Mouse (Mus musculus) embryonic facial prominence, embryonic 10.5 days (tissue): Measurements from ENCODE around the gene Chchd1. TPM values are rescaled to one million over a fixed set of nuclear protein-coding genes. Genes with fewer than 3 reads are reported as not detected.
A peak's percentile ranks its signal among the peaks of the same experiment; 100 is the strongest.

Experiments used
- DNase-seq: peaks from one replicate; pipeline ENCODE4 v3.0.0-alpha.2; 2017; ENCODE audit warnings: low spot score
- H3K27ac ChIP-seq: fragments of 300-500 bp; sonication (generic); replicated peaks from 2 replicates; pipeline ENCODE4 v1.5.1; 2016; ENCODE audit warnings: mild to moderate bottlenecking
- H3K27me3 ChIP-seq: fragments of 300-500 bp; sonication (generic); replicated peaks from 2 replicates; pipeline ENCODE4 v1.6.1; 2016; ENCODE audit warnings: low read depth, mild to moderate bottlenecking; ENCODE audit not compliant: poor library complexity, severe bottlenecking
- H3K36me3 ChIP-seq: fragments of 300-500 bp; sonication (generic); replicated peaks from 2 replicates; pipeline ENCODE4 v1.6.1; 2016; ENCODE audit warnings: mild to moderate bottlenecking, moderate library complexity
- H3K4me1 ChIP-seq: fragments of 300-500 bp; sonication (generic); 2 replicates; pipeline ENCODE4 v1.6.1; 2016
- H3K4me3 ChIP-seq: fragments of 300-500 bp; sonication (generic); 2 replicates; pipeline ENCODE4 v1.5.1; 2016; ENCODE audit warnings: mild to moderate bottlenecking, moderate library complexity
- H3K9me3 ChIP-seq: fragments of 300-500 bp; sonication (generic); 2 replicates; pipeline ENCODE4 v1.6.1; 2016; ENCODE audit warnings: mild to moderate bottlenecking
- WGBS: fragments of 180-500 bp; shearing (Covaris S2); methylation state at CpG from one replicate; pipeline ENCODE4 v1.1.7; 2016; 5-methylcytosine and 5-hydroxymethylcytosine counted together
- polyA plus RNA-seq: library from polyadenylated mRNA; unstranded; fragments of >200 nt; fragmentation: Nextera tagmentation; extraction: Ambion mirVana; gene quantifications from 2 replicates; pipeline ENCODE4 v1.2.1, GENCODE M21; 2016

Gene Chchd1
- polyA plus RNA-seq, 1 experiment from 2014 or later, result 253 TPM

DNA sequence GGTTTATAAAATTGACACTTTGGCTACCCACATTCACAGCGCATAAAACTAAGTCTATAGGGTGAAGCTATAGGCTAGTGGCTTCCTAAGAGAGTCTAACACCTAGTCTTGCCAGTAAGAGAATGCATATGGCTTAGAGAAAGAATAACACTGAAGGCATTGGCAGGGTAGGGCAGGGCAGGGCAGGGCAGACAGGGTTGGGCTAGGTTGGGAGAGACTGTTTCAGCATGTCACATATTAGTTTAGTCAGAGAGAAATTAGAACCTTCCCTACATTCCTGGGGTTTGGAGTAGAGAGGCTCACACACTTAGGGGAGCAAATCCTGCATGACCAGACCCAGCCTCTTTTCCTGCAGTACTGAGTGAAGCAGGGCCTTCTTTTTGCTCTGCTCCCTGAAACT lies 35.3 kb upstream of the Chchd1 start:
- Histone ChIP-seq H3K36me3 (no peaks in the 10 kb centered on the region), H3K4me1 (peaks cover 6% of the 10 kb centered on the region), H3K4me3 (no peak overlapping the region), H3K27me3 (peaks cover 62% of the 10 kb centered on the region), H3K9me3 (no peaks in the 10 kb centered on the region), H3K27ac (no peak overlapping the region)
- no peak for DNase-seq
- WGBS, result 77% methylated on average over 1 of the region's 1 CpGs

DNA sequence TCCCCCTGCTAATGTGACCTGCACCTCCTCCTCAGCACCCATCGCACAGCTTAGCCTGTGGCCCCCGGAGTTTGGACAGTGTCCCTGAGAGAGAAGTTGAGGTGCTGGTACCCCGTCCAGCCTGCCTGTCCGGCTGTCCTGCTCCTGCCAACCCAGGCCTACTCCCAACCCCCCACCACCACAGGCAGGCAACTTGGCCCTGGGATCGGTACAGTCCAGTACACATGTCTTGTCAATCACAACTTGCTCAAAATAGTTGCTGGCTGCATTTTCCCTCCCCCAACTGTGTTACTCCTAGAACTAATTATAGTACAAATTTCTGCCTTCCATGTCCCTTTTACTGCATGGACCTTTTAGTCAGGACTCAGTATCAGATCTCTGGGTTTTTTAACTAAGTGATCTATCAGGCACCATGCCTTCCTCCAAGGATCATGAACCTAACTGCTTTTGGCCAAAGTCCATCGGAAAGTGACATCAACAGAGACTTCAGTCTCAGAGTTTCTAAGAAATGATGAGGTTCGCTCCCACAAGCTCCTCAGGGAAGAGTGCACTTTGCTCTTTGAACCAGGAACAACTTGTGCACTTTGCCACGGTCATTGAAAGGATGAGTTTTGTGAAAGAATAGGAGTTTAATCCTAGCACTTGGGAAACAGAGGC lies 34.5 kb upstream of the Chchd1 start, which contains the start of gene Synpo2l:
Gene Synpo2l (minus strand): TSS at position 201 of the 657 bp plus-strand sequence.
- Histone ChIP-seq H3K27ac (no peak within 1 kb of the TSS), H3K36me3 (no peaks in the 10 kb centered on the region)
- WGBS, result 85% methylated on average over 8 of the region's 8 CpGs

DNA sequence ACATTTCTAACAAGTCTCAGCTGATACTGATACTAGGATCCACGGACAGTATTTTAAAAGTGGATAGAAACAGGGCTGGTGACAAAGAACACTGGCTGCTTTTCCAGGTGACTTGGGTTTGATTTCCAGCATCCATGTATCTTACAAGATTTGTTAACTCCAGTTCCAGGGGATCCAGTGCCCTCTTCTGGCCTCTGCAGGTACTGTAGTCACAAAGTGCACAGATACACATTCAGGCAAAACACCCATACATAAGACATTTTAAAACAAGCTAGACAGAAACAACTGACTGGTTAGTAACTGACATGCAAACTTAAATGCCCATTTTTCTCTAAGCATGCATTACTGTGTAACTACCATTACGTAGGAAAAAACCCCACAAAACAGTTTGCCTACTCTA lies 29.8 kb upstream of the Chchd1 start:
- peaks cover 13% of the 10 kb centered on the region for H3K4me1 ChIP-seq
- H3K27ac ChIP-seq, result 0 out of 2 replicates have a peak overlapping the region, but pooled peaks have one; percentile 89
- H3K27me3 ChIP-seq, result peaks cover 20% of the 10 kb centered on the region
- 89% methylated on average over 2 of the region's 2 CpGs for WGBS
- peaks cover 26% of the 10 kb centered on the region for H3K36me3 ChIP-seq
- peak overlapping the region; percentile 82 for H3K4me3 ChIP-seq
- no peaks in the 10 kb centered on the region for H3K9me3 ChIP-seq
- DNase-seq, result peak; percentile 45

More for the DNA sequence above, 34.5 kb upstream of the Chchd1 start, which contains the start of gene Synpo2l:
- DNase-seq, result no peak
- Histone ChIP-seq H3K27me3 (peaks cover 54% of the 10 kb centered on the region), H3K4me1 (peaks cover 6% of the 10 kb centered on the region; the same call in 1 of the 2 replicates), H3K9me3 (no peaks in the 10 kb centered on the region), H3K4me3 (no peak within 1 kb of the TSS)

DNA sequence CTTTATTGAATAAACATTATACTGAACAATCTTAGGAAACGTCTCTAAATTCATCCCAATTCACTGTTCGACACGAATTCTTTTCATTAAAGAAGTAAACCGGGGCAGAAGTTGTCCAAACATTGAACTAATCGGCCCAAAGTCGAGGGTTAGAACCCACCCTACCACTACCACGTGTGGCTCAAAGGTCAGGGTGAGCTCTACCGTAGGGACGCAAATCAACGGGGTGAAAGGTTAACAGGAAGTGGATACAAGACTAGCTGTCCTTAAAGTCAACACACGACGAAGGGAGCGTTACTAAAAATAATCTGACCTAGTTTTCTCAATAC lies 29.1 kb upstream of the Chchd1 start:
- H3K4me3 ChIP-seq, result peak overlapping the region; percentile 82
- DNase-seq, result peak; percentile 49
- 12% methylated on average over 13 of the region's 13 CpGs for WGBS

DNA sequence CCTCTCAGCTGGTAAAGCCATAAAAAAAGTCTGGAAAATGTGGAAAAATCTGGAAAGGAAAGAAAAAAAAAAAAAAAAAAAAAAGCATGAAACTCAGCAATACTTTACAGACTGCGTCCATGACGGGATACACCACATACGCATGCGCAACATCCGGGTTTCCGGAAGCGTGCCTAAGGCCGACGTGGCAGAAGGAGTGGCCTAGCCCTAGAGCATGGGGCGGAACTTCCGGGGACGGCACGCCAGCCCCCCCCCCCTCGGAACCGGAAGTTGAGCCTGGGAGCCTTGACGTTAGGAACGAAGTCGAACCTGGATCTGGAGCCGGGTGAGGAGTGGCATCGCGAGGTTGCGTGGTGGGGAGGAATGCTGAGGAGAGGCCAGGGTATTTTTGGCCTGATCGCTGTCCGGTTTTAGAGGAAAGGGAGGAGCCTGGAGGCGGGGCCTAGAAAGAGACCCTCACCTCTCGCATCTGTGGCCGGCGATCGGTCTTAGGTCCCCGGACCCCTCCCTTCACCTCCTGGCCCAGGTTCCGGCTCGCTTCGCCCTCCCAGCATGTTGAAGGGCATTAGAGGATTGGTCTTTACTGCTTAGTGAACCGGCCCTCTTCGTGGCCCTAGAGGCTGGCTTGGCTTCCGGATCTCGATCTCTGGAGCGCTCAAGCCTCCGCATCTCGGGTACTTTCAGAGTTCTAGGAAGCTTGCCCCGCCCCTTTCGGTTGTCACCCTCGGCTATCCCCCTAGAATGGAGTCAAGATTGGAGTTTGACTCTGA lies 28.6 kb upstream of the Chchd1 start, which contains the start of gene Sec24c:
Gene Sec24c (plus strand): TSS at position 245 of the 770 bp plus-strand sequence.
- peaks cover 13% of the 10 kb centered on the region for H3K4me1 ChIP-seq
- peak within 1 kb of the TSS; percentile 82 for H3K4me3 ChIP-seq
- no peaks in the 10 kb centered on the region for H3K9me3 ChIP-seq
- H3K36me3 ChIP-seq, result peaks cover 38% of the 10 kb centered on the region
- H3K27ac ChIP-seq, result peak within 1 kb of the TSS; percentile 89
- peak; percentile 100 for DNase-seq
- WGBS, result under 1% methylated on average over 43 of the region's 43 CpGs
- peaks cover 8% of the 10 kb centered on the region for H3K27me3 ChIP-seq

More for the DNA sequence above, 29.1 kb upstream of the Chchd1 start:
- Histone ChIP-seq H3K9me3 (no peaks in the 10 kb centered on the region), H3K4me1 (peaks cover 13% of the 10 kb centered on the region), H3K36me3 (peaks cover 33% of the 10 kb centered on the region), H3K27me3 (peaks cover 14% of the 10 kb centered on the region), H3K27ac (peak overlapping the region; percentile 89)

DNA sequence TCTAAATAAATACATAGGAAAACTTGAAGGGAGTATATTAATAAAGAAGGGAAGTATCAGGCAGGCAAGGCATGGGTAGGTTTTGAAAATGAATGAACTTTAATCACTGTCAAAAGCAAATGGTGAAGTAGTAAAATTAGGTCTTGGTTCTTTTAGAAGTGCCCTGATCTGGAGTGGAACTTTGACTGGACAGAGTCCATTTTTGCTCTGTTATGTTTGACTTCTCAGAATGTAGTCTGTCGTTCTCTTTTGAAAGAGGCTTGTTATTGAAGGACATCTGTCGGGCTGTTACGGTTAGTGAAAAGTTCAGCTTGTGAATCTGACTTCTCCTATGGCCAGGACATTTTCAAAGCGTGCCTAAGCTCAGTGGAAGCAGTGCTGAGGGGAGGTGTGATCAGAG lies 24.9 kb upstream of the Chchd1 start:
- WGBS, result 93% methylated on average over 4 of the region's 4 CpGs
- no peaks in the 10 kb centered on the region for H3K9me3 ChIP-seq
- H3K36me3 ChIP-seq, result peaks cover 75% of the 10 kb centered on the region
- DNase-seq, result no peak
- no peak overlapping the region for H3K27ac ChIP-seq
- H3K4me3 ChIP-seq, result no peak overlapping the region
- H3K27me3 ChIP-seq, result no peaks in the 10 kb centered on the region
- H3K4me1 ChIP-seq, result peaks cover 13% of the 10 kb centered on the region

DNA sequence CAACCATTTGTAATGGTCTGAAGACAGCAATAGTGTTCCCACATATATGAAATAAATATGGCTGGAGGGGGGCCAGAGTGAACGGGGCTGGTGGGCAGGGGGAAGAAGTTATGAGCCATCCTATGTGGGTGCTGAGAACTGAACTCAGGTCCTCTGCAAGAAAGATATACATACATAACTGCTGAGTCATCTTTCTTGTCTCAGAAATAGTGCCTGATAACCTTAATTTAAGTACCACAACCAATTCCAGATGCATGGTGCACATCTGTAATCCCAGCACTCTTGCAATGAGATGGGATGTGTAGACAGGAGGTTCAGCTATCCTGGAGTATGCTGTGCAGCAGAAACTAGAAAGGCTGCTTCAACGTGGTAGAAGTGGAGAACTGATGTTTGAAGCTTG lies 21.1 kb upstream of the Chchd1 start:
- no peaks in the 10 kb centered on the region for H3K9me3 ChIP-seq
- peaks cover 100% of the 10 kb centered on the region for H3K36me3 ChIP-seq
- no peak overlapping the region for H3K4me3 ChIP-seq
- H3K27ac ChIP-seq, result no peak overlapping the region
- H3K27me3 ChIP-seq, result no peaks in the 10 kb centered on the region
- no peaks in the 10 kb centered on the region for H3K4me1 ChIP-seq
- no peak for DNase-seq
- WGBS, result 89% methylated on average over 2 of the region's 2 CpGs

DNA sequence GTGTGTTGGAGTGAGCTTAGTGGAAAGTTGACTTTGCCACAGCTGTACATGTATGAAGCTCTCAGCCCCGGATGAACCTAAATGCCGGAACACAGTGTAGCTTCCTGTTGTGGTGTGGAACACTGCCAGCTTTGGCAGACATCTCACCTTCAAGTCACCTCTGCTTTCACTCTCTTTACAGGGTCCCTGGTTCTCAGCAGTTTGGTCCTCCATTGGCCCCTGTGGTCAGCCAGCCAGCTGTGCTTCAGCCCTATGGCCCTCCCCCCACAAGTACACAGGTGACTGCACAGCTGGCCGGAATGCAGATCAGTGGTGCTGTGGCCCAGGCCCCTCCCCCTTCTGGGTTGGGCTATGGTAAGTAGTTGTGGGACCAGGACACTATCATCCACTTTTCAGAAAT lies 20.3 kb upstream of the Chchd1 start:
- no peak for DNase-seq
- H3K27ac ChIP-seq, result no peak overlapping the region
- no peaks in the 10 kb centered on the region for H3K27me3 ChIP-seq
- H3K4me1 ChIP-seq, result no peaks in the 10 kb centered on the region
- no peaks in the 10 kb centered on the region for H3K9me3 ChIP-seq
- peaks cover 100% of the 10 kb centered on the region for H3K36me3 ChIP-seq
- H3K4me3 ChIP-seq, result no peak overlapping the region
- WGBS, result 85% methylated on average over 3 of the region's 3 CpGs

DNA sequence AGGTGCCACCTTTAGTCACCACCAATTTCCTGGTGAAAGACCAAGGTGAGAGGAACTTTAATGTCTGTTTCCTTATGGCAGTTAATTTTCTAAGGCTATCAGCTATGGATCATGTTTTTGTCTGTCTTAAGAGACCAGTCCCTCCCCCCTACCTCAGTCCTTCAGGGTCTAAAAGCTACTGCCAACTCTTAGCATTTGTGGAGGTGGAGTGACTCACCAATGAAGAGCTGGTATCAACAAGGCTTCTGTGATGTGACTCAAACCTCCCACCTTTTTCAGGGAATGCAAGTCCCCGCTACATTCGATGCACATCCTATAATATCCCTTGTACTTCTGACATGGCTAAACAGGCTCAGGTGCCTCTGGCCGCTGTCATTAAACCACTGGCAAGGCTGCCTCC lies 16.2 kb upstream of the Chchd1 start:
- Histone ChIP-seq H3K4me1 (no peaks in the 10 kb centered on the region), H3K36me3 (peaks cover 100% of the 10 kb centered on the region), H3K27ac (no peak overlapping the region), H3K4me3 (no peak overlapping the region), H3K9me3 (no peaks in the 10 kb centered on the region), H3K27me3 (no peaks in the 10 kb centered on the region)
- WGBS, result 94% methylated on average over 3 of the region's 3 CpGs
- DNase-seq, result no peak

DNA sequence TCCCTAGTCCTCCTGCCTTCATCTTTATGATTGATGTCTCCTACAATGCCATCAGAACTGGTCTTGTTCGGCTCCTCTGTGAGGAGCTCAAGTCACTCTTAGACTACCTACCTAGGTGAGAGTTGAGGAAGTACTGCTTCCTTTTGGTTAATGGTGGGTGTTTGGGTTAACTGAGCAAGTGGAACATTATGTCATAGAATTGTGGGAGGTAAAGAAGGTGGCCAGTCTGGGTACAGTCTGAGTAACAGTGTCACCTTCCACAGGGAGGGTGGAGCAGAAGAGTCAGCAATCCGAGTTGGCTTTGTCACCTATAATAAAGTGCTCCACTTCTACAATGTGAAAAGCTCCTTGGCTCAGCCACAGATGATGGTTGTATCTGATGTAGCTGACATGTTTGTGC lies 13.8 kb upstream of the Chchd1 start:
- H3K36me3 ChIP-seq, result peaks cover 100% of the 10 kb centered on the region
- H3K4me3 ChIP-seq, result no peak overlapping the region
- 89% methylated on average over 2 of the region's 2 CpGs for WGBS
- DNase-seq, result no peak
- peaks cover 6% of the 10 kb centered on the region for H3K4me1 ChIP-seq
- no peak overlapping the region for H3K27ac ChIP-seq
- H3K9me3 ChIP-seq, result no peaks in the 10 kb centered on the region
- no peaks in the 10 kb centered on the region for H3K27me3 ChIP-seq

DNA sequence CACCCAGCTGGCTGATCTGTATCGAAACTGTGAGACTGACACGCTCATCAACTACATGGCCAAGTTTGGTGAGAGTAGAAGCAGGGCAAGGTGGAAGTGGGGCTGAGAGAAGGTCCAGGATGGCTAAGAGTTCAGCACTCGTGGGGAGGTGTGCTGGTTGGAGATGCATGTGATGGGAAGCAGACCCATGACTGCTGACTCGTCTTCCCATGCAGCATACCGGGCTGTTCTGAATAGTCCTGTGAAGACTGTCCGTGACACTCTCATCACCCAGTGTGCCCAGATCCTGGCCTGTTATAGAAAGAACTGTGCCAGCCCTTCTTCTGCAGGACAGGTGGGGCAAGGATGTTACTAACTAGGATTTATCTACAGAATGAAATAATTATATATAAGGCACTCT lies 11.0 kb upstream of the Chchd1 start:
- H3K36me3 ChIP-seq, result peaks cover 79% of the 10 kb centered on the region
- no peak overlapping the region for H3K27ac ChIP-seq
- WGBS, result 96% methylated on average over 6 of the region's 6 CpGs
- no peak for DNase-seq
- no peaks in the 10 kb centered on the region for H3K27me3 ChIP-seq
- H3K4me1 ChIP-seq, result peaks cover 28% of the 10 kb centered on the region
- no peaks in the 10 kb centered on the region for H3K9me3 ChIP-seq
- H3K4me3 ChIP-seq, result no peak overlapping the region

DNA sequence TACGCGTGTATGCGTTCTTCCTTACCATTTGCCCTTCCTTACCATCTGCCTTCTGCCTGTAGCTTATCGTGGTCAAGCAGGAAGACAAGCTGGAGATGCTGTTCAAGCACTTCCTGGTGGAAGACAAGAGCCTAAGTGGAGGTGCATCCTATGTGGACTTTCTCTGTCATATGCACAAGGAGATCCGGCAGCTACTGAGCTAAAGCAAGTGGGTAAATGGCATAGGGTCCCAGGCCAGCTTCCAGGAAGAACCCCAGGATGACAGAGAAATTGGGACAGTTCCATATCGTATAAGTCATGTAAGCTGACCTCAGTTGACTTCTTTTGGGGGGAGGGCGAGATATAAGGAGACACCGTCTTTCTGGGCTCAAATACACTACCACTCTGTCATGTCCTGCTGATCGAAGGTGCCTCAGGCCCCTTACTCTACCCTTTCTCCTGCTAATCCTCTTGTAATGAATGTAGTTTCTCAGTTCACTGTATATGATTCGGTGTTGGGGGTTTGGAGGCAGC lies 9.2 kb upstream of the Chchd1 start:
- DNase-seq, result no peak
- WGBS, result 92% methylated on average over 10 of the region's 10 CpGs
- Histone ChIP-seq H3K4me3 (peak overlapping the region; percentile 96), H3K36me3 (peaks cover 72% of the 10 kb centered on the region), H3K9me3 (no peaks in the 10 kb centered on the region), H3K27me3 (no peaks in the 10 kb centered on the region), H3K4me1 (peaks cover 46% of the 10 kb centered on the region), H3K27ac (no peak overlapping the region)
